In genomic region chr11:115708209-115708876, GRCm38 (mm10) we compare ENCODE assay signal across 8 mouse cellular contexts. TPM values are rescaled to one million over a fixed set of nuclear protein-coding genes. Genes with fewer than 3 reads are reported as not detected.
DNase-seq lines count a peak whose midpoint lies in the region; ATAC-seq lines count a peak whose summit lies in the region.

Gene Grb2, minus strand, starts transcription at chr11:115708597.

- DNase-seq in adipocyte (ENCODE audit: low spot score) = peak; percentile 96
- DNase-seq in embryo, embryonic 10 days (ENCODE audit: low spot score) = peak; percentile 98
- DNase-seq in gastrocnemius, postnatal 10 days = peak; percentile 99
- peak; percentile 99 for DNase-seq in induced T-regulatory cell, adult 2 months (ENCODE audit: low read depth)
- peak; percentile 92 to 97 for DNase-seq in left cerebral cortex, adult 9 months (ENCODE audit: low spot score in 2 of 2)
- DNase-seq in right cerebral cortex, postnatal 14 days = peak; percentile 98
- DNase-seq in urinary bladder, postnatal 36 days (ENCODE audit: low spot score in 2 of 2) = peak; percentile 94 to 98

- peak; percentile 72 for ATAC-seq in megakaryocyte progenitor cell, adult 5-6 weeks (replicated peaks; ENCODE audit: poor library complexity)

RNA-seq across cellular contexts. Expression of gene Grb2, which starts in this region (rescaled TPM):
- total RNA-seq in gastrocnemius, postnatal 10 days (2021) = 10 to 100 TPM; 93.7 to 95.9 TPM
- total RNA-seq in megakaryocyte progenitor cell, adult 5-6 weeks (2015) = 78.1 and 85.5 TPM in 2 replicates
- 48.5 and 51.7 TPM in 2 replicates for total RNA-seq in megakaryocyte progenitor cell, adult 5-6 weeks (2017)

Comparison
In these comparisons a context has a peak if more than half of its experiments do, and no peak if none do; other contexts are left out.
1. Peak in every context shown above with its lines: DNase-seq and ATAC-seq.